Mouse (Mus musculus) cerebellum, postnatal 25 days (tissue): ENCODE measurements at regions not wholly inside any gene's neighbourhood (a gene's known extent, or its start where the extent isn't known, plus 50 kb on each side); places are given as distances from the start of the nearest gene placed in this dataset.

Experiments
- DNase-seq, 2 experiments: peaks; one replicate each; pipeline ENCODE4 v3.0.0; 2021; ENCODE audit warnings: mixed read lengths in 2 of 2

- no peak for DNase-seq
Measured at GRCm38 (mm10) chr5:119365157-119365556, 305.3 kb upstream of the Tbx3 start.

GRCm38 (mm10) chr5:119366296-119366695 is 304.2 kb upstream of the Tbx3 start:
- DNase-seq = no peak

GRCm38 (mm10) chr5:119370481-119370880 is 300.0 kb upstream of the Tbx3 start:
- no peak for DNase-seq

GRCm38 (mm10) chr5:119370931-119371330 is 299.5 kb upstream of the Tbx3 start:
- DNase-seq = peak in 1 of 2 experiments; percentile 38

- DNase-seq = no peak
Measured at GRCm38 (mm10) chr5:119373774-119374700, 296.4 kb upstream of the Tbx3 start.

- no peak for DNase-seq
Measured at GRCm38 (mm10) chr5:119374861-119375260, 295.6 kb upstream of the Tbx3 start.

GRCm38 (mm10) chr5:119378261-119378660 is 292.2 kb upstream of the Tbx3 start:
- no peak for DNase-seq

- no peak for DNase-seq
Measured at GRCm38 (mm10) chr5:119379915-119380432, 290.5 kb upstream of the Tbx3 start.

- DNase-seq = no peak
Measured at GRCm38 (mm10) chr5:119381495-119381894, 289.0 kb upstream of the Tbx3 start.

- DNase-seq = no peak
Measured at GRCm38 (mm10) chr5:119385506-119385905, 285.0 kb upstream of the Tbx3 start.

GRCm38 (mm10) chr5:119386821-119387220 is 283.6 kb upstream of the Tbx3 start:
- no peak for DNase-seq

GRCm38 (mm10) chr5:119387261-119387660 is 283.2 kb upstream of the Tbx3 start:
- DNase-seq = no peak

GRCm38 (mm10) chr5:119388841-119389240 is 281.6 kb upstream of the Tbx3 start:
- DNase-seq = peak in 1 of 2 experiments; percentile 10

GRCm38 (mm10) chr5:119389384-119389783 is 281.1 kb upstream of the Tbx3 start:
- DNase-seq = peak; percentile 43 to 47

GRCm38 (mm10) chr5:119389857-119390256 is 280.6 kb upstream of the Tbx3 start:
- peak; percentile 84 to 92 for DNase-seq

- no peak for DNase-seq
Measured at GRCm38 (mm10) chr5:119398475-119398874, 272.0 kb upstream of the Tbx3 start.

GRCm38 (mm10) chr5:119400223-119400935 is 270.1 kb upstream of the Tbx3 start:
- DNase-seq = no peak

GRCm38 (mm10) chr5:119401915-119402314 is 268.6 kb upstream of the Tbx3 start:
- DNase-seq = no peak

GRCm38 (mm10) chr5:119402651-119403050 is 267.8 kb upstream of the Tbx3 start:
- no peak for DNase-seq

GRCm38 (mm10) chr5:119410966-119411365 is 259.5 kb upstream of the Tbx3 start:
- no peak for DNase-seq

GRCm38 (mm10) chr5:119415835-119416234 is 254.6 kb upstream of the Tbx3 start:
- no peak for DNase-seq

GRCm38 (mm10) chr5:119418486-119418885 is 252.0 kb upstream of the Tbx3 start:
- no peak for DNase-seq

- no peak for DNase-seq
Measured at GRCm38 (mm10) chr5:119427511-119428019, 242.9 kb upstream of the Tbx3 start.
